Mouse (Mus musculus) hindbrain, embryonic 12.5 days (tissue): ENCODE measurements at regions not wholly inside any gene's neighbourhood (a gene's known extent, or its start where the extent isn't known, plus 50 kb on each side); places are given as distances from the start of the nearest gene placed in this dataset.

Experiments used
- ATAC-seq: fragments of 200-750 bp; cut with Nextera tagmentation; 2 replicates; pipeline ENCODE4 v1.8.0; 2017; ENCODE audit warnings: moderate TSS enrichment; ENCODE audit not compliant: low FRiP score
- H3K27ac ChIP-seq: fragments of 300-500 bp; sonication (generic); 2 replicates; pipeline ENCODE4 v1.5.1; 2016; ENCODE audit warnings: mild to moderate bottlenecking
- H3K27me3 ChIP-seq: fragments of 300-500 bp; sonication (generic); 2 replicates; pipeline ENCODE4 v1.6.1; 2016; ENCODE audit warnings: mild to moderate bottlenecking
- H3K36me3 ChIP-seq: fragments of 300-500 bp; sonication (generic); 2 replicates; pipeline ENCODE4 v1.6.1; 2016; ENCODE audit warnings: mild to moderate bottlenecking
- H3K4me1 ChIP-seq: fragments of 300-500 bp; sonication (generic); 2 replicates; pipeline ENCODE4 v1.6.1; 2016
- H3K4me2 ChIP-seq: fragments of 300-500 bp; sonication (generic); replicated peaks from 2 replicates; pipeline ENCODE4 v1.6.1; 2016; ENCODE audit warnings: mild to moderate bottlenecking
- H3K4me3 ChIP-seq: fragments of 300-500 bp; sonication (generic); 2 replicates; pipeline ENCODE4 v1.5.1; 2016; ENCODE audit warnings: mild to moderate bottlenecking
- H3K9ac ChIP-seq: fragments of 300-500 bp; sonication (generic); 2 replicates; pipeline ENCODE4 v1.6.1; 2016; ENCODE audit warnings: mild to moderate bottlenecking, moderate library complexity
- H3K9me3 ChIP-seq: fragments of 300-500 bp; sonication (generic); replicated peaks from 2 replicates; pipeline ENCODE4 v1.6.1; 2016; ENCODE audit warnings: mild to moderate bottlenecking
- WGBS: fragments of 180-500 bp; shearing (Covaris S2); methylation state at CpG from one replicate; pipeline ENCODE4 v1.1.7; 2016; 5-methylcytosine and 5-hydroxymethylcytosine counted together

DNA sequence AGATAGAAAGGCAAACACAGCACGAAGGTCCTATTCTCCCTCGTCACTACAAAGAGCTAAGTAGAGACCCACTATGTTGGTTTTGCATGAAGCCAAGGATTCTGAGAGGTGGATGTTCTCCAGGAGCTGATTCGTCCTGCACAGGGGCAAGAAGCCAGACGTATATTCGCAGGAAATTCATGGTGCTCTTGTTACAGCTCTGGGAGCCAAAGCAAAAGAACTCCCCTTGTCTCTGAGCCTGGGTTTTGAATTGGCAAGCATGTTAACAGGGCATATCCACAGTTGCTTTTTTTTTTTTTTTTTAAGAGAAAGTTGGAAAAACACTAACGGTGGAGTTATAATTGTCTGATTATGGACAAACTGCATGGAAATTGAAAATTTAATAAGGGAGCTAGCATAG, 191.7 kb upstream of the Prickle1 start:
- H3K9ac ChIP-seq: no peak overlapping the region
- no peak overlapping the region for H3K27ac ChIP-seq
- H3K4me3 ChIP-seq: no peak overlapping the region
- ATAC-seq: no peak
- H3K4me2 ChIP-seq: no peak overlapping the region
- H3K4me1 ChIP-seq: no peaks in the 10 kb centered on the region
- no peaks in the 10 kb centered on the region for H3K9me3 ChIP-seq
- no peaks in the 10 kb centered on the region for H3K27me3 ChIP-seq
- WGBS: 87% methylated on average over 6 of the region's 6 CpGs
- H3K36me3 ChIP-seq: no peaks in the 10 kb centered on the region

DNA sequence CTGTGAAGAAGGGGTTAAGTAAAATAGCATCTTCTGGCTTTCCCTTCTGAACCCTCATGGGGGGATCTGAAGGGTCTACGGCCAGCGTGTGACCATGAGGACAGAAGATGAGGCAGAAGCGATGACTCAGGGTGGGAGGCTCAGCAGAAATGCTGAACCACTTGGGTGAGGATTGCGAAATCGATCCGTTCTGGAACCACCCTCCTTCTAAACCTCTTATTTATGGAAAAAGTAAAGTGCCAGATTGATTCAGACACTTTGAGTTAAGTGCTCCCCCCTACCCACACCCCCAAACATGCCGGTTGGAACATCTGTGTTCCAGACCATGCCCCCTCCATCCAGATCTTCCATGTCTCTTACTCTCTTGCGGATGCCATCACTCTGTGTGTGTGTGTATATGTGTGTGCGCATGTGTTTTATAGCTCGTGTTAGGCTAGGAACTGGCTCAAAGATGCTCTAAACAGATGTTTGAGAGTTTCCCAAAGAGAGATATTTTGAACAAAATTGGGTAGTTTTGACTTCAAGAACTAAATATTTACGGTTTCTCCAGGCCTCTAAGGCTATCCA, 190.2 kb upstream of the Prickle1 start:
- Histone ChIP-seq H3K4me1 (no peaks in the 10 kb centered on the region), H3K27ac (no peak overlapping the region), H3K9ac (no peak overlapping the region), H3K36me3 (no peaks in the 10 kb centered on the region), H3K9me3 (no peaks in the 10 kb centered on the region), H3K27me3 (no peaks in the 10 kb centered on the region), H3K4me2 (no peak overlapping the region), H3K4me3 (no peak overlapping the region)
- 90% methylated on average over 11 of the region's 11 CpGs for WGBS
- no peak for ATAC-seq

DNA sequence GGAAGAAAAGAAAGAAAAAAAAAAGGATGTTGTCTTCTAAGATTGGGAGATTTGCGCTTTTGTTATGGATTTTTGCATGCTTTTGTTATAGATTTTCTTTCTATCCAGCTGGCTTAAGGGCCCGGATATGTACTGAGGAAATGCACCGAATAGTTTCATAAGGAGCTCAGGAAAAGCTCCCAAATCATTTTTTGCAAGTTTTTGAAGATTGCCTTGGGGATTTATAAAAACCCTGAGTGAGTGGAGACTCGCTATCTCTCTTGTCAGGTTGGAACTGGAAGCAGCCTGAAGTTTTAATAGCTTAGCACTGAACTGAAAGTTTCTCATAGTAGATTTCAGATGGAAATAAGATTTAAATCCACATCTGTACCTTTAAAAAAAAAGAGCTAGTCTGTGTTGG, 188.0 kb upstream of the Prickle1 start:
- no peak for ATAC-seq
- Histone ChIP-seq H3K9ac (no peak overlapping the region), H3K4me1 (no peaks in the 10 kb centered on the region), H3K36me3 (no peaks in the 10 kb centered on the region), H3K27ac (no peak overlapping the region), H3K27me3 (no peaks in the 10 kb centered on the region), H3K4me2 (no peak overlapping the region), H3K9me3 (no peaks in the 10 kb centered on the region), H3K4me3 (no peak overlapping the region)
- 88% methylated on average over 4 of the region's 4 CpGs for WGBS

DNA sequence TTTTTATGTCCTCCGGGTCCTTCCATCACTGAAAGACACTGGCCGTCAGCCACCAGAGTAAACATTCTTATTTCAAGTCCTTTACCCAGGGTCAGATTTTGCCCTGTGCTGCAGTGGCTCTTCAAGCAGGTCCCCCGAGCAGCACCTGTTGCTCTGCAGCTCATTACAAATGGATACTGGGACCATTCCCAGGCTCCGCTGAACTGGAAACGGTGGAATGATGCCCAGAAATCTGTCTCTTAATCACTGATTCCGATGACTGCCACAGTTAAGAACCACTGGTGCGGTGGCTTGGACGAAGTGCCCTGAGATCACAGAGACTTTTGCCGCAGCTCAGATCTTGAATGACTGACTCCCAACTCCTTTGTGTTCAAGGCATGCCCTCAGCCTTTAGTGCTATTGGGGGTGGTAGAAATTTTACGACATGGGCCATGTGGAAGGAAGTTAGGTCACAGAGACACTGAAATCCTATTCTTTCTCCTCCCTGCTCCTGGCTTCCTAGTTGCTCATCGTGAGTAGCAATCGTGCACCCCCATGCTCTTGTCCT, 179.6 kb upstream of the Prickle1 start:
- Histone ChIP-seq H3K9me3 (no peaks in the 10 kb centered on the region), H3K27me3 (no peaks in the 10 kb centered on the region), H3K4me2 (no peak overlapping the region), H3K4me1 (no peaks in the 10 kb centered on the region), H3K9ac (no peak overlapping the region), H3K4me3 (no peak overlapping the region), H3K36me3 (no peaks in the 10 kb centered on the region), H3K27ac (no peak overlapping the region)
- WGBS: 68% methylated on average over 12 of the region's 12 CpGs
- no peak for ATAC-seq

DNA sequence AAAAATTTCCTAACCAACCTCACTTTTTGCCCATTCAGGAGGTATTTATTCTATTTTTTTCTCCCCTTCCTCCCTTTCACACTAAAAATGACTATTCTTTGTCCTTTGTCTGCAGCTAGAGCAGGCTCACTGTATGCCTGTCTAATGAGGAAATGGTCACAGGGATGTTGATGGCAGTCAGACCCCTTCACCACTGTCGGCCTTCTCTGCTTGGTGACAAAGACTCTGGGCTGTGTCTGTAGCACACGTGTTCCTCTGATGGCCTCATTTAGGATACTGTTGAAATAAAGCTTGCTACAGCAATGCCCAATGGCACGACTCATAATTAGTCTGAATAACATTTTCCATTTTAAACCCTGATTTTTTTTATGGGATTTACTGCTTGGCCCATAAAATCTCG, 178.6 kb upstream of the Prickle1 start:
- no peaks in the 10 kb centered on the region for H3K27me3 ChIP-seq
- H3K36me3 ChIP-seq: no peaks in the 10 kb centered on the region
- H3K4me1 ChIP-seq: no peaks in the 10 kb centered on the region
- ATAC-seq: no peak
- 74% methylated on average over 4 of the region's 4 CpGs for WGBS
- H3K27ac ChIP-seq: no peak overlapping the region
- H3K9me3 ChIP-seq: no peaks in the 10 kb centered on the region
- no peak overlapping the region for H3K9ac ChIP-seq
- H3K4me2 ChIP-seq: no peak overlapping the region
- H3K4me3 ChIP-seq: no peak overlapping the region

DNA sequence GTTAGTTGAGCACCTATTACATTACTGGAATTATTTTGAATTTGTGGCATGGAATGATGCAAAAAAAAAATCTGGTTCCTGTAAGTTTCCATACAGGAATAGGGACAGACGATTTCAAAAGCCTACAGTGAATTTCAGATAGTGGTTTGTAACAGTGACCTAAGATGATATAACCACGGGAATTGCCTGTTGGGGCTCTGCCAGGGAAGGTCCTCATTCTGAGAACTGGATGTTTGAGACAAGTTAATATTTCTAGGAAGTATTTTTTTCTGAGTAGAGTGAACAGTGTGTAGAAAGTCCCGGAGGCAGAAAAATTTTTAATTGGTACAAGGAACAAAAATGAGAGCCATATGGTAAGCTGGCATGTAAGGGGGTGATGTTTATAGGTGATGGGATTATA, 171.3 kb upstream of the Prickle1 start:
- no peaks in the 10 kb centered on the region for H3K9me3 ChIP-seq
- no peak overlapping the region for H3K4me3 ChIP-seq
- ATAC-seq: no peak
- H3K27me3 ChIP-seq: no peaks in the 10 kb centered on the region
- H3K9ac ChIP-seq: no peak overlapping the region
- H3K36me3 ChIP-seq: no peaks in the 10 kb centered on the region
- 86% methylated on average over 3 of the region's 3 CpGs for WGBS
- H3K27ac ChIP-seq: no peak overlapping the region
- no peaks in the 10 kb centered on the region for H3K4me1 ChIP-seq
- H3K4me2 ChIP-seq: no peak overlapping the region

DNA sequence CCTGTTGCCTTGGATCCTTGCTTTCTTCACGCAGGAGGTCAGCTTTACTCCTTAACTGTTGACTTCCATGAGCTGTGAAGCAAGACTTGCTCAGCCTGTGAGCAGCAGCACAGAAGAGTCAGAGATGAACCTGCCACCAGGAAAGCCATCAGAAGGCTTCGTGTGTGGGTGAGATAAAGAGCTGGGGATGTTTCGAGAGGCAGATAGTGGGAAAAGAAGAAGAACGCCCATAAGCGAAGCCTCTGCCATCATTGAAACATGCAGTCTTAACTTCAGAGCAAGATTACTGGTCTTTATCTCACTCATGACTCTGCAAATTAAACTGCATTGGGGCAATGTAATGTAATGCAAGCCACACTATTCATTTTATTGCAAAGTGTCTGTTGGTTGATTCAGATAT, 167.4 kb upstream of the Prickle1 start:
- H3K9ac ChIP-seq: no peak overlapping the region
- 88% methylated on average over 5 of the region's 5 CpGs for WGBS
- H3K27me3 ChIP-seq: no peaks in the 10 kb centered on the region
- H3K36me3 ChIP-seq: no peaks in the 10 kb centered on the region
- H3K9me3 ChIP-seq: no peaks in the 10 kb centered on the region
- H3K4me3 ChIP-seq: no peak overlapping the region
- no peaks in the 10 kb centered on the region for H3K4me1 ChIP-seq
- no peak overlapping the region for H3K4me2 ChIP-seq
- no peak overlapping the region for H3K27ac ChIP-seq
- ATAC-seq: no peak

DNA sequence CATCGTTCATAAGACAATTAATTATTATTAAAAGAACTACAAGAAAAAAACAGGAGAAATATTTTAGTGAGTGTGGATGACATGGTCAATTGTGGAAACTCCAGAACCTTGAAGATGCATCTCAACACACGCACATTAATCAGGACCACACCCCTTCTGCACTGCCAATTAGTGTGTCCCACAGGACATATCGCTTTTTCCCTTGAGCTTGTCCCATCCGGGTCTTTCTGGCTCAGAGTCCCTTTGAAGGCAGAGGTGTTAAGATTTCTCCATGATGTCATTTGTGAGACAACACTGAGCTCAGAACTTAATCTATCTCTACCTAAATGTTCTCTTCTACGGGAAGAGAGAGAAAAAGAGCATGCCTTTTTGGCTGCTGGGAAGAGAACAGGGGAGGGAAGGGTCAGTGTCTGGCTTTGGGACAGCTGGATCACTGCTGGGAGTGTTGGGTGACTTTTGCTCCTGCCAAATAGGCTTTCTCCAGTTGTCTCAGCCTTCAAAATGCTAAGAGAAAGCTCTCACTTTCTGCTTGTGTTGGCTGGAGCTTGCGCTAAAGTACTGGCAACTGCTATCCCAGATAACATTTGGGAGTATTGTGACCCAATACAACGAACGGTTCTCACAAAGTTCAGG, 162.6 kb upstream of the Prickle1 start:
- no peaks in the 10 kb centered on the region for H3K36me3 ChIP-seq
- H3K27me3 ChIP-seq: no peaks in the 10 kb centered on the region
- 86% methylated on average over 8 of the region's 8 CpGs for WGBS
- no peaks in the 10 kb centered on the region for H3K9me3 ChIP-seq
- no peak overlapping the region for H3K27ac ChIP-seq
- no peak for ATAC-seq
- H3K4me1 ChIP-seq: no peaks in the 10 kb centered on the region
- no peak overlapping the region for H3K4me2 ChIP-seq
- no peak overlapping the region for H3K4me3 ChIP-seq
- H3K9ac ChIP-seq: no peak overlapping the region

DNA sequence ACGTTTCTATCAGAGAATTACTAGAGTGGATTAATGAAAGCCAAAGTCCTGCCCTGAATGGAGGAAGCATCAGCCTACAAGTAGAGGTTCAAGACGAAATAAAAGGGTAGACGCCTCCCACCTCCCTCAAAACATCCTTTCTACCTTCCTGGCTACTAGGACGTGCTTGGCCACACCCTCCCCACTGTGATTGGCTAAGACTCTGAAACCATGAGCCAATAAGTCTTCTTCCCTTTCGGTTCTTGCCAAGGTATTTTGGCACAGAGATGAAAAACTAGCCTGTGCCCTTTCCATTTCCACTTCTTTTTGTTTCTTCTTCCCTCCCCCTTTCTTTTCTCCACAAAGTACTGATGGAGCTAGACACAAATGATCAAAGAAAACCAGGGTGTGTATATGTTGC, 160.3 kb upstream of the Prickle1 start:
- ATAC-seq: no peak
- no peaks in the 10 kb centered on the region for H3K36me3 ChIP-seq
- no peaks in the 10 kb centered on the region for H3K27me3 ChIP-seq
- no peak overlapping the region for H3K4me3 ChIP-seq
- H3K9me3 ChIP-seq: no peaks in the 10 kb centered on the region
- H3K4me2 ChIP-seq: no peak overlapping the region
- H3K9ac ChIP-seq: no peak overlapping the region
- H3K27ac ChIP-seq: no peak overlapping the region
- WGBS: 68% methylated on average over 5 of the region's 5 CpGs
- H3K4me1 ChIP-seq: no peaks in the 10 kb centered on the region

DNA sequence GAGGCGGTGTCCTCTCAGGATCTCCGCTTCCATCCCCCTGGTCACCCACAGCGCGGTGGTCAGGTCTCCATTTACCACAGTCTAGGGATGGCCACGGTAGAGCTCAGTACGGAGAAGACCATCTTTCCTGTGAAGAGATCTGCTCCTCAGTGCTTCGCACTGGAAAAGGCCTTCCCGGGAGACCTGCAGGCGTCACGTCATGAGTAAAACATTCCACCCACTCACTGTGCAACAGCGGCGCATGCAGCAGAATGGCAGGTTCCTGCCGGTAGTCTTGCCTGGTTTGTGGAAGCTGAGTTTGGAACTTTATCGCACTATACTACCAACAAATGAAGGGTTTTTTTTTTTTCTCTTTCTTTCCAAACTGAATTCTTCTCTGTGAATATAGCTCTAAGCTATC, 156.1 kb upstream of the Prickle1 start:
- Histone ChIP-seq H3K27me3 (no peaks in the 10 kb centered on the region), H3K9ac (no peak overlapping the region), H3K27ac (no peak overlapping the region), H3K4me1 (no peaks in the 10 kb centered on the region), H3K9me3 (peaks cover 4% of the 10 kb centered on the region; the same call in 1 of the 2 replicates), H3K4me3 (no peak overlapping the region), H3K4me2 (no peak overlapping the region), H3K36me3 (no peaks in the 10 kb centered on the region)
- 85% methylated on average over 14 of the region's 14 CpGs for WGBS
- no peak for ATAC-seq

DNA sequence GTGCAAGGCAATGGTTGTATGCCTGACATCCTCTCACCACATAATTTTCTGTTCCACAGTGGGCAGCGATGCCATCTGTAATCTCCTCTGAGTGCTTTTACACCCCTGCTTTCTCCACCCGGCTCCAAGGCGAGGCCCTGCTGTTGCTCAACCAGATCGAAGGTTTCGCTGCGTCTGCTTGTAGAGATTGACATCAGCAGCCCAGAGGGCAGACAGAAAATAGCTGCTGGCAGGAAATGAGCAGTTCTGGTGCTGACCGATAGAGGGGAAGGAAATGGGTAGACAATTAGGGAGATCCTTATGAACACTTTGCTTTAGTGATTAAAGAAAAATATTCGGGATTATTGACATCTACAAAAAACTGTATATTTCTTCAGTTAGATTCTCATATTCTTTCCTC, 155.3 kb upstream of the Prickle1 start:
- Histone ChIP-seq H3K4me3 (no peak overlapping the region), H3K4me1 (no peaks in the 10 kb centered on the region), H3K9me3 (peaks cover 4% of the 10 kb centered on the region; the same call in 1 of the 2 replicates), H3K27me3 (no peaks in the 10 kb centered on the region), H3K9ac (no peak overlapping the region), H3K4me2 (no peak overlapping the region), H3K27ac (no peak overlapping the region), H3K36me3 (no peaks in the 10 kb centered on the region)
- ATAC-seq: no peak
- WGBS: 67% methylated on average over 8 of the region's 8 CpGs

DNA sequence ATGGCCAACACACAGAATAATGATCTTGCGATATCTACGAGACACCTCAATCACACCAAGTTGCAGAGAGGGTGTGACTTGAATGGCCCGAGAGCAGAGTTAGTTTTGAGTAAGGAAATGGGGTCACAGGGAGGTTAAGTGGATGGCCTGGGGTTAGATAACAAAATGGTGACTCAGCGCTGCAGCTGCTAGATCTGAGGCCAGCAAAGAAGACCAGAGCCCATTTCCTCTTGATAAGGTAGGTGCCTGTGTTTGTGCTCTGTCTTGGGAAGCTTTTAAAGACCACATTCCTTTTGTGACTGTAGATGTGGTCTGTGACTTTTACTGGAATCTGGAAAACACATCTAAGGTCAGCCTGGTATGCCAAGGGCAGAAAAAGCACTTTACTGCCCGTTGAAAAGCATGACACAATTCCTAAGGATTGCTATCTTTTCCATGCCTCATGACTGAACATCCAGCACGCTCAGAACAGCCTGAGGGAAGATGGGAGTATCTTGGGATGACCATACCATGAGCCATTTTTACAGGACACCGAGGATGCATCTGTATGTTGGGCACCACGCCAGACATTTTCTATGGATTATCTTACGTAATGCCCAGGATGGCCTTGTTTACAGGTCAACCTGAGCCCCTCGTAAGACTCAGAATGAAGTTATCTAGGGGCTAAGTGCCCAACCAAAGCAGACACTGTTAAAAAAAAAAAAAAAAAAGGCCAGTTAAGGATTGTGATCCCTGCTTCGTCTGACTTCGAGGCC, 148.7 kb upstream of the Prickle1 start:
- Histone ChIP-seq H3K27ac (no peak overlapping the region), H3K27me3 (no peaks in the 10 kb centered on the region), H3K4me3 (no peak overlapping the region), H3K9ac (no peak overlapping the region), H3K36me3 (no peaks in the 10 kb centered on the region), H3K9me3 (peaks cover 4% of the 10 kb centered on the region; the same call in 1 of the 2 replicates), H3K4me2 (no peak overlapping the region), H3K4me1 (no peaks in the 10 kb centered on the region)
- ATAC-seq: no peak
- WGBS: 72% methylated on average over 12 of the region's 12 CpGs
